10 mouse cellular contexts compared by ENCODE assay signal in genomic region chr11:87026096-87026875, GRCm38 (mm10). TPM values are rescaled to one million over a fixed set of nuclear protein-coding genes. Genes with fewer than 3 reads are reported as not detected.
A peak's percentile ranks its signal among the peaks of the same experiment; 100 is the strongest.
DNase-seq lines count a peak whose midpoint lies in the region; ATAC-seq and TF ChIP-seq lines count a peak whose summit lies in the region.
"Had no signal": no experiment of that assay in that cellular context is flagged by ENCODE, and none has a peak within 500 bp of the region (broad histone marks: within the 10 kb centered on the region; RNA-seq: fewer than 3 reads in every experiment).

No protein-coding gene starts in this region.

- no peaks in the 10 kb centered on the region for H3K27me3 ChIP-seq in heart, embryonic 10.5 days (ENCODE audit: insufficient read depth, poor library complexity, severe bottlenecking)
- H3K27me3 ChIP-seq in MEL (ENCODE audit: control insufficient read depth in 1 of 2, insufficient read depth in 2 of 2, low read length in 2 of 2): no peaks in the 10 kb centered on the region
- no peaks in the 10 kb centered on the region for H3K27me3 ChIP-seq in heart, embryonic 16.5 days (ENCODE audit: control insufficient read depth, insufficient read depth, low read length)
- H3K27me3 ChIP-seq: embryonic facial prominence, embryonic 13.5 days had no signal

- ATAC-seq in heart, embryonic 16.5 days (replicated peaks; ENCODE audit: extremely low read depth, insufficient read depth, low FRiP score): peak; percentile 45; the same call in 1 of the 2 replicates

- no peak for TF ChIP-seq EP300 in MEL (IDR thresholded peaks at IDR 0.05; ENCODE audit: low read depth in 1 of 2, low read length in 2 of 2)

- H3K27ac ChIP-seq in heart, embryonic 10.5 days: no peak overlapping the region
- no peak overlapping the region for H3K27ac ChIP-seq in MEL (ENCODE audit: control insufficient read depth, low read depth, low read length)
- H3K27ac ChIP-seq in heart, embryonic 16.5 days (ENCODE audit: low read length): peak overlapping the region; percentile 45; the same call in 1 of the 2 replicates
- H3K27ac ChIP-seq: embryonic facial prominence, embryonic 13.5 days had no signal

- no peak for TF ChIP-seq RAD21 in MEL (IDR thresholded peaks at IDR 0.05; ENCODE audit: low read depth, low read length)

- H3K9me3 ChIP-seq in heart, embryonic 10.5 days: no peaks in the 10 kb centered on the region
- no peaks in the 10 kb centered on the region for H3K9me3 ChIP-seq in MEL (replicated peaks; ENCODE audit: insufficient read depth, low read length)
- no peaks in the 10 kb centered on the region for H3K9me3 ChIP-seq in heart, embryonic 16.5 days (replicated peaks; ENCODE audit: control insufficient read depth, low read length)
- H3K9me3 ChIP-seq: embryonic facial prominence, embryonic 13.5 days had no signal

- no peak overlapping the region for H3K9ac ChIP-seq in MEL (ENCODE audit: control insufficient read depth, low read depth, low read length, poor library complexity, severe bottlenecking)
- H3K9ac ChIP-seq in heart, embryonic 16.5 days (ENCODE audit: low read length): no peak overlapping the region
- H3K9ac ChIP-seq: embryonic facial prominence, embryonic 13.5 days had no signal

- TF ChIP-seq CTCF in MEL (IDR thresholded peaks at IDR 0.05 in 2 of 3, conservative IDR thresholded peaks at IDR 0.05 in 1 of 3; ENCODE audit: control insufficient read depth in 1 of 3, insufficient read depth in 1 of 3, low read depth in 2 of 3, low read length in 3 of 3, poor library complexity in 1 of 3, severe bottlenecking in 1 of 3): no peak

- H3K4me3 ChIP-seq in heart, embryonic 10.5 days: no peak overlapping the region
- H3K4me3 ChIP-seq in MEL (ENCODE audit: control insufficient read depth in 1 of 2, insufficient read depth in 1 of 2, low read depth in 2 of 2, low read length in 2 of 2): no peak overlapping the region
- H3K4me3 ChIP-seq in heart, embryonic 16.5 days (ENCODE audit: low read length): no peak overlapping the region
- H3K4me3 ChIP-seq: embryonic facial prominence, embryonic 13.5 days had no signal

- H3K4me1 ChIP-seq in heart, embryonic 10.5 days: peaks cover 4% of the 10 kb centered on the region; the same call in 1 of the 2 replicates
- H3K4me1 ChIP-seq in MEL (ENCODE audit: control insufficient read depth in 1 of 2, insufficient read depth in 2 of 2, low read length in 2 of 2): peaks cover 4 to 16% of the 10 kb centered on the region in 2 experiments
- peaks cover 10% of the 10 kb centered on the region; the same call in 1 of the 2 replicates for H3K4me1 ChIP-seq in heart, embryonic 16.5 days (ENCODE audit: control insufficient read depth, insufficient read depth, low read length)
- H3K4me1 ChIP-seq: embryonic facial prominence, embryonic 13.5 days had no signal

- 75% methylated on average over 9 of the region's 9 CpGs for WGBS in heart, embryonic 10.5 days
- 61% methylated on average over 9 of the region's 9 CpGs for WGBS in heart, embryonic 16.5 days

- H3K4me2 ChIP-seq in heart, embryonic 16.5 days (ENCODE audit: low read depth, low read length): no peak overlapping the region
- H3K4me2 ChIP-seq: embryonic facial prominence, embryonic 13.5 days had no signal

- H3K79me2 ChIP-seq in MEL (ENCODE audit: control insufficient read depth, insufficient read depth, low read length, poor library complexity): no peaks in the 10 kb centered on the region

- TF ChIP-seq POLR2A in MEL (IDR thresholded peaks at IDR 0.05; ENCODE audit: control insufficient read depth in 1 of 2, insufficient read depth in 1 of 2, low read depth in 1 of 2, low read length in 2 of 2, poor library complexity in 1 of 2): no peak

- H3K36me3 ChIP-seq in heart, embryonic 10.5 days: no peaks in the 10 kb centered on the region
- H3K36me3 ChIP-seq in MEL (ENCODE audit: control insufficient read depth in 1 of 2, insufficient read depth in 2 of 2, low read length in 2 of 2): peaks cover 0 to 6% of the 10 kb centered on the region in 2 experiments; a peak in 2 of 4 replicates
- no peaks in the 10 kb centered on the region for H3K36me3 ChIP-seq in heart, embryonic 16.5 days (ENCODE audit: control insufficient read depth, insufficient read depth)
- H3K36me3 ChIP-seq: embryonic facial prominence, embryonic 13.5 days had no signal

- DNase-seq in heart, adult 18-20 months: peak; percentile 55 to 68
- no peak for DNase-seq in heart, embryonic 10.5 days (ENCODE audit: low spot score)
- DNase-seq in MEL (ENCODE audit: low read depth, low spot score): no peak
- peak; percentile 84 for DNase-seq in lung, postnatal 36 days
- no peak for DNase-seq in natural killer cell, adult 2 months (ENCODE audit: low spot score in 2 of 2)
- DNase-seq in c-Kit-positive CD71-positive TER-119-positive erythroid progenitor cells, embryonic 14.5 days (ENCODE audit: low spot score): no peak
- no peak for DNase-seq in cerebellum, postnatal 10 days
- DNase-seq: gastrocnemius, postnatal 36 days had no signal

TF ChIP-seq in MEL, 35 proteins besides CTCF, POLR2A, EP300 and RAD21:
- TF ChIP-seq MXI1 (IDR thresholded peaks at IDR 0.05; ENCODE audit: low read depth, low read length) (0 out of 2 replicates have a peak, but pooled peaks have one; percentile 13), POLR2AphosphoS2 (IDR thresholded peaks at IDR 0.05; ENCODE audit: low read length) (no peak)

RNA-seq across cellular contexts. Expression of gene Ypel2, which starts 32.8 kb away (rescaled TPM):
- total RNA-seq in heart, adult 18-20 months (2021): 10 to 100 TPM; 21.4 to 25.5 TPM
- polyA plus RNA-seq in heart, embryonic 10.5 days (2016; fragmentation: Nextera tagmentation; extraction: Ambion mirVana): 13.0 and 21.5 TPM in 2 replicates
- 0.23 and 0.33 TPM in 2 replicates for total RNA-seq in MEL (2012; rRNA removed)
- under 1 TPM in 1 of 2 experiments, not detected in 1; 0.52 TPM for polyA plus RNA-seq in MEL (2012; ENCODE audit: insufficient read depth in 1 of 2, insufficient read length in 2 of 2, low read depth in 1 of 2, low replicate concordance in 2 of 2, missing spikeins in 1 of 2)
- polyA plus RNA-seq in heart, embryonic 16.5 days (2015; fragmentation: Nextera tagmentation; extraction: Ambion mirVana): 22.5 and 24.2 TPM in 2 replicates

RNA-seq across cellular contexts. Expression of gene Gdpd1, which starts 47.6 kb away (rescaled TPM):
- total RNA-seq in heart, adult 18-20 months (2021): 10 to 100 TPM in 1 of 2 experiments, 1 to 10 TPM in 1; 9.8 to 12.0 TPM
- polyA plus RNA-seq in heart, embryonic 10.5 days (2016; fragmentation: Nextera tagmentation; extraction: Ambion mirVana): 20.0 and 22.8 TPM in 2 replicates
- 10.6 and 11.2 TPM in 2 replicates for total RNA-seq in MEL (2012; rRNA removed)
- polyA plus RNA-seq in MEL (2012; ENCODE audit: insufficient read depth in 1 of 2, insufficient read length in 2 of 2, low read depth in 1 of 2, low replicate concordance in 2 of 2, missing spikeins in 1 of 2): 1 to 10 TPM in 1 of 2 experiments, not detected in 1; 7.9 TPM
- polyA plus RNA-seq in heart, embryonic 16.5 days (2015; fragmentation: Nextera tagmentation; extraction: Ambion mirVana): 27.5 and 32.1 TPM in 2 replicates

Comparison
In these comparisons a context has a peak if more than half of its experiments do, and no peak if none do; other contexts are left out.
1. DNase-seq: peak in heart, adult 18-20 months (2 of 2) and lung, postnatal 36 days (single experiment); none in heart, embryonic 10.5 days (single experiment), MEL (single experiment), natural killer cell, adult 2 months (0 of 2), c-Kit-positive CD71-positive TER-119-positive erythroid progenitor cells, embryonic 14.5 days (single experiment) and cerebellum, postnatal 10 days (0 of 2).